Mouse (Mus musculus) limb, embryonic 11.5 days (tissue): Measurements from ENCODE around the gene Arvcf. TPM values are rescaled to one million over a fixed set of nuclear protein-coding genes. Genes with fewer than 3 reads are reported as not detected.

Experiments
- ATAC-seq: fragments of 200-750 bp; cut with Nextera tagmentation; 2 replicates; pipeline ENCODE4 v1.8.0; 2017; ENCODE audit warnings: low read depth; ENCODE audit not compliant: insufficient number of reproducible peaks, low FRiP score, low TSS enrichment
- DNase-seq: peaks from one replicate; pipeline ENCODE4 v3.0.0-alpha.2; 2015; ENCODE audit warnings: low spot score
- H3K27ac ChIP-seq: fragments of 300-500 bp; sonication (generic); replicated peaks from 2 replicates; pipeline ENCODE4 v1.5.1; 2014; ENCODE audit warnings: low read depth, mild to moderate bottlenecking, low read length
- H3K27me3 ChIP-seq: fragments of 300-500 bp; sonication (generic); 2 replicates; pipeline ENCODE4 v1.6.1; 2014; ENCODE audit warnings: mild to moderate bottlenecking, low read length, mixed read lengths; ENCODE audit not compliant: control insufficient read depth, insufficient read depth
- H3K36me3 ChIP-seq: fragments of 300-500 bp; sonication (generic); 2 replicates; pipeline ENCODE4 v1.6.1; 2014; ENCODE audit warnings: mild to moderate bottlenecking, low read length, moderate library complexity, mixed read lengths; ENCODE audit not compliant: control insufficient read depth, insufficient read depth
- H3K4me1 ChIP-seq: fragments of 300-500 bp; sonication (generic); 2 replicates; pipeline ENCODE4 v1.6.1; 2014; ENCODE audit warnings: low read length, mixed read lengths; ENCODE audit not compliant: control insufficient read depth, insufficient read depth
- H3K4me2 ChIP-seq: fragments of 300-500 bp; sonication (generic); 2 replicates; pipeline ENCODE4 v1.6.1; 2014; ENCODE audit warnings: low read depth, mild to moderate bottlenecking, moderate library complexity; ENCODE audit not compliant: severe bottlenecking
- H3K4me3 ChIP-seq: fragments of 300-500 bp; sonication (generic); 2 replicates; pipeline ENCODE4 v1.5.1; 2014; ENCODE audit warnings: low read depth, low read length
- H3K9ac ChIP-seq: fragments of 300-500 bp; sonication (generic); 2 replicates; pipeline ENCODE4 v1.6.1; 2014; ENCODE audit warnings: mild to moderate bottlenecking, low read length
- H3K9me3 ChIP-seq: fragments of 300-500 bp; sonication (generic); 2 replicates; pipeline ENCODE4 v1.6.1; 2016; ENCODE audit warnings: low read length; ENCODE audit not compliant: control insufficient read depth
- WGBS: fragments of 180-500 bp; shearing (Covaris S2); extraction: QIAGEN DNeasy Blood & Tissue Kit; methylation state at CpG from one replicate; pipeline ENCODE4 v1.1.7; 2014; 5-methylcytosine and 5-hydroxymethylcytosine counted together
- polyA plus RNA-seq: library from polyadenylated mRNA; unstranded; fragments of >200 nt; fragmentation: Nextera tagmentation; extraction: Ambion mirVana; gene quantifications from 2 replicates; pipeline ENCODE4 v1.2.1, GENCODE M21; 2014

Arvcf gene
- polyA plus RNA-seq, 1 experiment from 2014 or later: 33.2 TPM

DNA sequence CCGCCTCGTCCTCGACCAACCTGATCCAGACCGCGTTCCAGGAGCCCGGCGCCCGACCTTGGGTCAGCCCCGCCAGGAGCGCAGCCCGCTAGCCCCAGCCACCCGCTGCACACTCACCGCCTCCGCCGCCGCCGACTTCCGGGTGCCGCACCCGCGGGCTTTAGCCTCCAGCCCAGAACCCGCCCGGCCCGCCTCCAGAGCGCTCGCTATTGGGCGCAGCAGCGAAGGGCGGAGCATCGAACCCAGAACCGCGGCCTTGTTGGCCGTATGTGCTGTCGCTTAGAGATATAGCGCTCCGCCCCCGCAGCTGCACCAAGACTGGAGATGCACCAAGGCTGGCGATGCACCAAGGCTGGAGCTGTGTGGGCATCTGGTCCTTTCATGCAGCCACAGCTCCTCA is 4.2 kb upstream of the Arvcf start:
- Histone ChIP-seq H3K4me3 (peak overlapping the region; percentile 44), H3K27ac (no peak overlapping the region), H3K9me3 (no peaks in the 10 kb centered on the region), H3K4me1 (peaks cover 7% of the 10 kb centered on the region; the same call in 1 of the 2 replicates), H3K27me3 (peaks cover 5% of the 10 kb centered on the region), H3K4me2 (peak overlapping the region; percentile 67), H3K36me3 (no peaks in the 10 kb centered on the region), H3K9ac (peak overlapping the region; percentile 55)
- peak; percentile 95 for DNase-seq
- 0% methylated on average over 38 of the region's 38 CpGs for WGBS
- peak; percentile 82 for ATAC-seq

DNA sequence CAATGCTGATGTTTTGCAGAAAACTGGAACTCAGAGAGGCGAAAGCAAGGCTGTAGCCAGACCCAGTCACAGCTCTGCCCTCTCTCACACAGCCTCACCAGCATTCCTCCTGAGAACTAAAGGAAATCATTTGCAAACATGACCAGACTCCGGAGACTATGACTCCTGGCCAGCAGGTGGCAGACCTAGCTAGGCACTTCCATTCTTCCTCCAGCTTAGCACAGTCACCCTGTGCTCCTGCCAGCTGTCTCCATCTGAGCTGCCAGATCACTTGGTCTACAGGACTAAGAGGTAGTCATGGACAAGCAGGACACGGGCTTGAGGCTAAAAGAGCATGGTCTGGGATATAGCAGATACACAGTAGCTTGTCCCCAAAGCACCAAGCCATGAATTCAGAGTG is 2.7 kb upstream of the Arvcf start:
- Histone ChIP-seq H3K27me3 (peaks cover 14% of the 10 kb centered on the region), H3K9me3 (no peaks in the 10 kb centered on the region), H3K36me3 (no peaks in the 10 kb centered on the region), H3K27ac (no peak overlapping the region), H3K9ac (no peak overlapping the region), H3K4me1 (peaks cover 8% of the 10 kb centered on the region; the same call in 1 of the 2 replicates), H3K4me3 (0 out of 2 replicates have a peak overlapping the region, but pooled peaks have one; percentile 5), H3K4me2 (no peak overlapping the region)
- 0% methylated on average over 3 of the region's 3 CpGs for WGBS
- peak; percentile 90 for DNase-seq
- ATAC-seq: no peak

DNA sequence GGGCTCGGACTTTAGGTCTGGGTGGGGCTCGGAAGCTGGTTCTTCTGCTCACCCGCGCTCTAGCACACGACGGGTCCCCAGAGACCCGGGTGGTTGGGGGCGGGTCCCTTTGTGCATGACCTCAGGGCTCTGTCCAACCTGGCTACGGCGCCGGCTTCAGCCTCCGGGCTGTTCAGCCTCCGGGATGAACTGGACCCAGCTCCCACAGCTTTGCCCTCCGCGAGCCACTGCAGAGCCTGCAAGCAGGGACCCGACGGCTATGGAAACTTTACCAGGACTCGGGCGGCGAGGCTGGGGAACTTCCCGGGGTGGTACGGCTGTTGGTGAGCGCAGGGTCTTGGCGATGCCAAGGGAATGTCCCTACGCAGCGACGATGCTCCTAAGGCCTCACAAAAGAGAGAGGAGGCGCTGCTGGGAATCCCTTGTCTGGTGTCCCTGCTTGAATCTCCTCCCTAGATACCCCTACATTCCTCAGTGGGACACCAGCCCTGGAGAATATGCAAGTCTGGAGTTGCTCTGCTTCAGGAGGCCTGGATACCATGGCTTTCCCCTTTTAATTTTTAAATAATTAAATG is 706 bp downstream of the Arvcf start:
- Histone ChIP-seq H3K27me3 (peaks cover 14% of the 10 kb centered on the region), H3K4me3 (peak overlapping the region; percentile 71), H3K9ac (peak overlapping the region; percentile 55), H3K9me3 (no peaks in the 10 kb centered on the region), H3K27ac (no peak overlapping the region), H3K4me2 (peak overlapping the region; percentile 98), H3K36me3 (no peaks in the 10 kb centered on the region), H3K4me1 (0 out of 2 replicates have a peak, but pooled peaks cover 5% of the 10 kb centered on the region)
- under 1% methylated on average over 28 of the region's 28 CpGs for WGBS
- peak; percentile 15 for ATAC-seq
- peak; percentile 58 for DNase-seq

DNA sequence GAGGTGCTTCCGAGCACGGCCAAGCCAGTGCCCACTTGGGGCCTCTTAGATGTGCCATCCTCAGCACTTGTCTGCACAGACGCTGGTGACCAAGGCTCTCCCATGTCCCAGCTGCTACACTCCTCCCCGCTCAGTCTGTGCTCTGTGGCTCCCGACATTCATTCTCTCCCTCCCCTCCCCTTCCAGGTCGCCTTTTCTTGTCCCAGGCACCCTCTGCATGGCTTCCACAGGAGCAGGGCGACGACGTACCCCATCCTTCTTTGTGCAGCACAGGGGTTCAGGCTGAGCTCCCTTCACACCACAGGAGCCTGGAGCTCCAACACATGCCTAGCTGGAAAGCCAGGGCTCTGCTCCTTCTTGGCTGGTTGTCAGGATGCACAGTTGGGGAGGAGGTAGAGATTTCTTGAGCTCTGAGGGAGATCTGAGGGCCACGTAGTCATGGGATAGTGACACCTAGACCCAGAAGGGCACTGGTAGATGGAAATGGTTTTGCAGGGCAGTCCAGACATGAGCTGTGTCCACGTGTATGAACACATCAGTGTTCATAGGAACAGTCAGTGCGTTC is 1.9 kb downstream of the Arvcf start:
- 66% methylated on average over 12 of the region's 12 CpGs for WGBS
- Histone ChIP-seq H3K4me1 (0 out of 2 replicates have a peak, but pooled peaks cover 2% of the 10 kb centered on the region), H3K27ac (no peak overlapping the region), H3K4me3 (no peak overlapping the region), H3K9me3 (no peaks in the 10 kb centered on the region), H3K4me2 (no peak overlapping the region), H3K36me3 (no peaks in the 10 kb centered on the region), H3K27me3 (peaks cover 14% of the 10 kb centered on the region), H3K9ac (no peak overlapping the region)
- DNase-seq (no peak), ATAC-seq (no peak)

DNA sequence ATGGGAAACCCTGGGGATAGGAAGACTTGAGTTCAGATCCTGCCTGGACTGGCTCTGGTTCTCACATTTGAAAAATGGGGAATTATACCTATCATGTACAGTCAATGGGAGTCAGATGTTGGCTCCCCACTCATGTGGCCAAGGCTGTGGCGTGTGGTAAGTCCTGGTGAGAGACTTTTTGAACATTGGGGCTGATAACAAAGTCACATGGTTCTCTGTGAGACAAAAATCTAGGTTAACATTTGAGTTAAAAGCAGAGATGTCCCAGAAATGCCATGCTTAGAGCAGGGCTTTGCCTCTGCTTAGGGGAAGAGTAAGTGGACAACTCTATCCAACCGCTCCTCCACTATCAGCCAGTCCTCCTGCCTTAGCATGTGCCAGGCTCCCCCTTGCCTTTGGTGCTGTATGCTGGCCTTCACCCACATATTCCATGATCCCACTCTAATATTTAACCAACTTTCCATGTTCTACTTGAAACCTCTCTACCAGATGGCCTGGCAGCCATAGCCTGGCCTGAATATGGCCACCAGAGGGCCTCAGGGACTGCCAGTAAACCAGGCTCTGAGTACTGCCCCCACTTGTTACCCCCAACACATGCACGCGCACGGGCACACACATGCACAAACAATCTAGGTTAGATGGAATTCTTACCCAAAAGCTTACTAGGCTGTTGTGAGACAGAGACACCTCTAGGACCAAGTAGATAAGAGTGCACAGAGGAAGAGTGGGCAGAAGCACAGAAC is 3.5 kb downstream of the Arvcf start:
- H3K4me3 ChIP-seq: no peak overlapping the region
- 62% methylated on average over 5 of the region's 5 CpGs for WGBS
- no peaks in the 10 kb centered on the region for H3K36me3 ChIP-seq
- H3K27me3 ChIP-seq: peaks cover 14% of the 10 kb centered on the region
- H3K4me2 ChIP-seq: no peak overlapping the region
- DNase-seq (peak; percentile 40), ATAC-seq (no peak)
- H3K27ac ChIP-seq: no peak overlapping the region
- H3K9me3 ChIP-seq: no peaks in the 10 kb centered on the region
- H3K4me1 ChIP-seq: 0 out of 2 replicates have a peak, but pooled peaks cover 2% of the 10 kb centered on the region
- no peak overlapping the region for H3K9ac ChIP-seq

DNA sequence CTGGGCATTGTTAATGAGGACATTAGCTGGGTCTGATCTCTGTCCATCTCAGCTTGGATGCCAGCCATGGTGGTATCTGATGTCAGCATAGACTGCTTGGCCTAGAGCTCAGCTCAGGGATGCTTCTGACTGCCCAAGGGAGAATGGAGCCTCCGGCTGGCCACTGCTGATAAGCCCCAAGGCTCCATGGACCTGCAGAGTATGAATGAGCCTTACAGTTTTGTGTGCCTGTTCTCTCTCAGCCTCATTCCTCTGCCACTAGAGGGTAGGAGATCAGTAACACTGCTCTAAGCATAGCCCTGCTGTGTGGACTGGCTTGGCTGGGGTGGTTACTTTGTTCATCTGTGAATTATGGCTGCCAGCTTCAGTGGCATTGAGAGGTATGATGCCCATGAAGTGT is 5.1 kb downstream of the Arvcf start:
- WGBS: 76% methylated on average over 1 of the region's 1 CpGs
- Histone ChIP-seq H3K4me1 (0 out of 2 replicates have a peak, but pooled peaks cover 2% of the 10 kb centered on the region), H3K9me3 (no peaks in the 10 kb centered on the region), H3K4me2 (no peak overlapping the region), H3K36me3 (no peaks in the 10 kb centered on the region), H3K27ac (no peak overlapping the region), H3K4me3 (no peak overlapping the region), H3K27me3 (peaks cover 12% of the 10 kb centered on the region), H3K9ac (no peak overlapping the region)
- DNase-seq: no peak
- no peak for ATAC-seq

DNA sequence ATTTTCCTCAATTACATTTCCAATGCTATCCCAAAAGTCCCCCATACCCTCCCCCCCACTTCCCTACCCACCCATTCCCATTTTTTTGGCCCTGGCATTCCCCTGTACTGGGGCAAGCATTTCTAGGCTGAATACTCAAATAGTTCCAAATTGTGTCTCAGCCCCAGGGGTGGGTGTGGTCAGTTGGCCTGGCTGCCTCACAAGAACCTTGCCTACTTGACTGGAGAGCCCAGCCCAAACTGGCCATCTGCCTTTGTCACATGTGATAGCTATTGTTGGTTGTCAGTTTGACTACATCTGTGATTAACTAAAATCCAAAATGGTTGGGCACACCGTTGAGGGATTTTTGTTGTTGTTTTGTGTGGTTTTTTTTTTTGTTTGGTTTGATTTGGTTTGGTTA is 9.0 kb downstream of the Arvcf start:
- H3K9me3 ChIP-seq: no peaks in the 10 kb centered on the region
- ATAC-seq: no peak
- WGBS: 89% methylated on average over 1 of the region's 1 CpGs

DNA sequence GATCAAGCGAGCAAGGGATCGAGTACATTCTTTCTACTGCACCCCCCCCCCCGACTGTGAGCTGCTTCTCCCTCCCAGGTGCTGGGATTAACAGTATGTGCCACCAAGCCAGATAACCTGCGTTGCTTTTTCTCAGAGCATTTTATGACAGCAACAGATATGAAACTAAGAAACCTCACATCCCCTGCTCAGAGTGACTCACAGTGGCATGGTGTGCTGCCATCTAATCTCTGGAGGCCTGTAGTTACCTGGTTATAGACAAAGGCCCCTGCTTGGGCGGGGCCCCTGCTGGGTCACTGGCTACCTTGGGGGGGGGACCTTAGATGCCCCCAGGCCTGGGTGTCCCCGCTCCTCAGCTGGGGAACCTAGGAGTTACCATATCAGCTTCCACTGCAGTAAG is 10.0 kb downstream of the Arvcf start:
- Histone ChIP-seq H3K9me3 (no peaks in the 10 kb centered on the region), H3K4me3 (no peak overlapping the region), H3K27me3 (no peaks in the 10 kb centered on the region), H3K36me3 (no peaks in the 10 kb centered on the region), H3K9ac (no peak overlapping the region), H3K4me1 (no peaks in the 10 kb centered on the region), H3K27ac (no peak overlapping the region), H3K4me2 (no peak overlapping the region)
- DNase-seq: no peak
- WGBS: 86% methylated on average over 6 of the region's 6 CpGs
- ATAC-seq: no peak

More for the DNA sequence above, 9.0 kb downstream of the Arvcf start:
- no peaks in the 10 kb centered on the region for H3K36me3 ChIP-seq
- no peak for DNase-seq
- no peak overlapping the region for H3K9ac ChIP-seq
- no peak overlapping the region for H3K4me2 ChIP-seq
- no peaks in the 10 kb centered on the region for H3K27me3 ChIP-seq
- H3K4me3 ChIP-seq: no peak overlapping the region
- no peaks in the 10 kb centered on the region for H3K4me1 ChIP-seq
- H3K27ac ChIP-seq: no peak overlapping the region
